Mouse (Mus musculus) hindbrain, embryonic 13.5 days (tissue): ENCODE measurements around the gene Reep1. TPM values are rescaled to one million over a fixed set of nuclear protein-coding genes. Genes with fewer than 3 reads are reported as not detected.

ENCODE experiments used
- ATAC-seq: fragments of 200-750 bp; cut with Nextera tagmentation; 2 replicates; pipeline ENCODE4 v1.8.0; 2017; ENCODE audit warnings: moderate TSS enrichment; ENCODE audit not compliant: low FRiP score
- H3K27ac ChIP-seq: fragments of 300-500 bp; sonication (generic); 2 replicates; pipeline ENCODE4 v1.5.1; 2015; ENCODE audit warnings: inconsistent platforms, mild to moderate bottlenecking, moderate library complexity
- H3K27me3 ChIP-seq: fragments of 300-500 bp; sonication (generic); 2 replicates; pipeline ENCODE4 v1.6.1; 2015; ENCODE audit warnings: mild to moderate bottlenecking, inconsistent platforms
- H3K36me3 ChIP-seq: fragments of 300-500 bp; sonication (generic); 2 replicates; pipeline ENCODE4 v1.6.1; 2015; ENCODE audit warnings: mild to moderate bottlenecking, inconsistent platforms
- H3K4me1 ChIP-seq: fragments of 300-500 bp; sonication (generic); replicated peaks from 2 replicates; pipeline ENCODE4 v1.6.1; 2015; ENCODE audit warnings: inconsistent platforms
- H3K4me2 ChIP-seq: fragments of 300-500 bp; sonication (generic); 2 replicates; pipeline ENCODE4 v1.6.1; 2015; ENCODE audit warnings: inconsistent platforms, mild to moderate bottlenecking, moderate library complexity
- H3K4me3 ChIP-seq: fragments of 300-500 bp; sonication (generic); 2 replicates; pipeline ENCODE4 v1.5.1; 2015; ENCODE audit warnings: mild to moderate bottlenecking, inconsistent platforms
- H3K9ac ChIP-seq: fragments of 300-500 bp; sonication (generic); 2 replicates; pipeline ENCODE4 v1.6.1; 2015; ENCODE audit warnings: mild to moderate bottlenecking, inconsistent platforms
- H3K9me3 ChIP-seq: fragments of 300-500 bp; sonication (generic); 2 replicates; pipeline ENCODE4 v1.6.1; 2016; ENCODE audit warnings: inconsistent platforms
- WGBS: fragments of 180-500 bp; shearing (Covaris S2); methylation state at CpG from one replicate; pipeline ENCODE4 v1.1.7; 2015; 5-methylcytosine and 5-hydroxymethylcytosine counted together
- polyA plus RNA-seq: library from polyadenylated mRNA; unstranded; fragments of >200 nt; fragmentation: Nextera tagmentation; extraction: Ambion mirVana; gene quantifications from 2 replicates; pipeline ENCODE4 v1.2.1, GENCODE M21; 2015

The Reep1 gene
- polyA plus RNA-seq, 1 experiment from 2014 or later, result 247 TPM

DNA sequence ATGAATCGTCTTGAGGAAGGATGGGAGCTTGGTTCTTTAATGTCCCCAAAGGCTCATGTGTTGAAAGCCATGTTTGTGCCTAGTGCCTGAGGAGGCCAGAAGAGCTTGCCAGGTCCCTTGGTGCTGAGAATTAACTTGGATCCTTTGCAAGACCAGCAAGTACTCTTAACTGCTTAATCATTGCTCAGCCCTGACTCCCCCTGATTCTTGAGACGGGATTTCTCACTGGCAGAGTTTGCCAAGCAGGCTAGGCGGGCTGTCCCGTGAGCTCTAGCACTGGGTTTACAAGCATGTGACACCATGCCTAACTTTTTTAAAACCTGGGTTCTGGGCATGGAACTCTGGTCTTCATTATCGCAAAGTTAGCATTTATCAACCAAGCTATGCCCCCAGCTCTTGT, 7.6 kb downstream of the Reep1 start:
- Histone ChIP-seq H3K4me1 (peaks cover 43% of the 10 kb centered on the region), H3K36me3 (peaks cover 9% of the 10 kb centered on the region; the same call in 1 of the 2 replicates), H3K27me3 (no peaks in the 10 kb centered on the region), H3K27ac (no peak overlapping the region), H3K4me2 (no peak overlapping the region), H3K9ac (no peak overlapping the region), H3K4me3 (no peak overlapping the region), H3K9me3 (no peaks in the 10 kb centered on the region)
- 85% methylated on average over 5 of the region's 5 CpGs for WGBS
- ATAC-seq, result no peak

DNA sequence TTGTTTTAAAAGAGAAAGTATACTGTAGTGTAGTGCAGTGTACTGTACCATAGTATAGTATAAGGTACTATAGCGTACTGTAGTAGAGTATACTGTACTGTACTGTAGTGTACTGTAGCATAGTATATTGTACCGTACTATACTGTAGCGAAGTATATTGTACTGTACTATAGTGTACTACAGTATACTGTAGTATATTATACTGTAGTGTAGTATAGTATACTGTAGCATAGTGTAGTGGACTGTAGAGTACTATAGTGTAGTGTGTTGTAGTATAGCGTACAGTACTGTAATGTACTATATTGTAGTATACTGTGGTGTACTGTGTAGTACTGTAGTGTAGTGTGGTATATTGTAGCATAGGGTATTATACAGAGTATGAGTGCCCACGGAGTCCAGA, 9.1 kb downstream of the Reep1 start:
- no peaks in the 10 kb centered on the region for H3K27me3 ChIP-seq
- no peak overlapping the region for H3K4me3 ChIP-seq
- peak; percentile 49; the same call in 1 of the 2 replicates for ATAC-seq
- H3K9me3 ChIP-seq, result no peaks in the 10 kb centered on the region
- 93% methylated on average over 5 of the region's 5 CpGs for WGBS
- peaks cover 8% of the 10 kb centered on the region; the same call in 1 of the 2 replicates for H3K36me3 ChIP-seq
- peaks cover 31% of the 10 kb centered on the region for H3K4me1 ChIP-seq
- no peak overlapping the region for H3K9ac ChIP-seq
- H3K4me2 ChIP-seq, result no peak overlapping the region
- no peak overlapping the region for H3K27ac ChIP-seq

DNA sequence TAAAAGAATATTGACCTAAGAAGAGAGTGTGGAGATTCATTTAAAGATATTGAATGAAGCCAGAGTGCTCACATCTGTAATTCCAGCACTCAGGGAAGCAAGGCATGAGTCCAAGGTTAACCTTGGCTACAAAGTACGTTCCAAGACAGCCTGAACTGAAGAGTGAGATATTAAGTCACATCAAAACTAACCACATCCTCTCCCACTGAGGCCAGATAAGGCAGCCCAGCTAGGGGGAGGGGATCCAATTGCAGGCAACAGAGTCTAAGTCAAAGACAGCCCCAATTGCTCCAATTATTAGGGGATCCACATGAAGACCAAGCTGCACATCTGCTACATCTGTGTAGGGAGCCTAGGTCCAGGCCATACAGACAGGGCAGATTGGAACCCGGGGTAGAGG, 11.0 kb downstream of the Reep1 start:
- WGBS, result 81% methylated on average over 2 of the region's 2 CpGs
- no peak for ATAC-seq
- Histone ChIP-seq H3K4me3 (no peak overlapping the region), H3K9me3 (no peaks in the 10 kb centered on the region), H3K27ac (no peak overlapping the region), H3K4me2 (no peak overlapping the region), H3K36me3 (no peaks in the 10 kb centered on the region), H3K9ac (no peak overlapping the region), H3K27me3 (no peaks in the 10 kb centered on the region), H3K4me1 (peaks cover 30% of the 10 kb centered on the region)

DNA sequence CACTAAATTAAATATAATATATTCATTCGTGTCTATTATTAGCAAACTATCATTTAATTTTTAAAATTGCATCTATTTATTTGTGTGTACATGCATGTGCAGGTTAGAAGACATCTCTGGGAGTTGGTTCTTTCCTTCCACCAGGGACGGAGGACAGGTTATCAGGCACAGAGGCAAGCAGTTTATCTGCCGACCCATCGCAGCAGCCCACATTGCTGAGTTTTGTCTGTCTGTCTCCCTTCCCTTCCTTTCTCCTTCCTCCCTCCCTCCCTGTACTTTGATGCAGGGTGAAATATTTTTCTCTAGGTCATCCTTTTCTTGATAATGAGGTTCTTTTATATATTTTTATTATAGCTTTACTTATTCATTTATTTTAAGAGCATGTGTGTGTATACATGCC, 11.9 kb downstream of the Reep1 start:
- H3K4me2 ChIP-seq, result no peak overlapping the region
- H3K4me1 ChIP-seq, result peaks cover 35% of the 10 kb centered on the region
- H3K27me3 ChIP-seq, result no peaks in the 10 kb centered on the region
- H3K9me3 ChIP-seq, result no peaks in the 10 kb centered on the region
- no peaks in the 10 kb centered on the region for H3K36me3 ChIP-seq
- H3K4me3 ChIP-seq, result no peak overlapping the region
- no peak overlapping the region for H3K27ac ChIP-seq
- 83% methylated on average over 4 of the region's 4 CpGs for WGBS
- H3K9ac ChIP-seq, result no peak overlapping the region
- no peak for ATAC-seq

DNA sequence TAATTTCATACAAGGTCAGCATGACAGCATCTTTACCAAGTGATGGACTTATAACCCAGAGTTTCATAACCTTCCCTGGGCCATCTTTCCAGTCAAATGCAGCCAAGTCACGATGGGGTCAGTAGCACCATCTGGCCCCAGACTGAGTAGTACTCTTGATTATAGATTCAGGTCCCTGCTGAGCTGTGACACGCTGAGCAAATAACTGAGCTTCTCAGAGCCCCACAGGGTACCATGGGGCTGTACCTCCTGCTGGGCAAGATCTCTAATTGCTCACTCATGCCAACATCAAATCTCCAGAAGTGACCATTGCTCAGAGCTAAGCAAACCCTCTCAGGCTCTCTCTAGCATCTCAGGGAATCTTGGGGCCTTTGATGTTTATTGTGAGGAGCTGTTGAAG, 15.6 kb downstream of the Reep1 start:
- WGBS, result 11% methylated on average over 2 of the region's 2 CpGs

DNA sequence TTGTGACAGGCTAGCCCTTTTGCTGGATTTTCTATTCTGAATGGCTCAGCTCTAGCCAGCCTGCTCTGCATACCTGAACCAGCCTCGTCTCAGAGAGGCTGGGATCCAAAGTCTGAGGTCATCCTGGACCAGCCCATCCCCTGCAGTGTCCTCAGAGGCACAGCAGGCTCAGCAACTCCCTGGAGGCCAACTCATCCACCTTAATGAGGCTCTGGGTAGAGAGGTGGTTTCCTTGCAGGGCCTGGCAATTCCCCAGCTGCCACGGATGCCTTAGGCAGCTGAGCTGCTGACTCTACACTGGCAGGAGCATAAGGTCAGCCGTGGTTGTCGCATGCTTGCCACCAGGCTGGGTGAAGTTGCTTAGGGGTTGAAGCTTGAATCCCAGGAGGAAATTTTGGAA, 16.2 kb downstream of the Reep1 start:
- ATAC-seq, result no peak
- peaks cover 21% of the 10 kb centered on the region for H3K4me1 ChIP-seq
- 44% methylated on average over 4 of the region's 4 CpGs for WGBS

More for the DNA sequence above, 15.6 kb downstream of the Reep1 start:
- Histone ChIP-seq H3K4me2 (no peak overlapping the region), H3K27ac (0 out of 2 replicates have a peak overlapping the region, but pooled peaks have one; percentile 18), H3K9ac (no peak overlapping the region), H3K36me3 (no peaks in the 10 kb centered on the region), H3K27me3 (no peaks in the 10 kb centered on the region), H3K9me3 (no peaks in the 10 kb centered on the region), H3K4me1 (peaks cover 21% of the 10 kb centered on the region), H3K4me3 (no peak overlapping the region)
- no peak for ATAC-seq

DNA sequence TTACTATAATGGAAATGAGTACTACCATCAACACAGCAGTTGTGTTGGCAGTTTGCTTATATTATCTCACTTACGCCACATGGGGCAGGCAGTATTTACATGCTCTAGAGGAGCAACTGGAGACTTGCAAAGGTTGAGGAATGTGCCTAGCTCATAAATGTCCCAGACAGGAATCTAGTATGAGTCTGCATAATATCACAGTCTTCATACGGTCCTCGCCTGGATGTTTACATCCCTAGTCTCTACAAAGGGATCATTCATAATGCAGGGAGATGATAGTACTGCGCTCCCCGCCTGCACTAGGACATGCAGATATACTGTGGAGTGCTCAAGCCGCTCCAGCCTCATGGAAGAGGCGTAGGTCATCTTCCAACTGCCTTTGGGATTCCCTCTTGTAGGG, 19.3 kb downstream of the Reep1 start:
- Histone ChIP-seq H3K27ac (no peak overlapping the region), H3K4me2 (no peak overlapping the region), H3K9ac (no peak overlapping the region), H3K4me3 (no peak overlapping the region), H3K27me3 (no peaks in the 10 kb centered on the region), H3K4me1 (peaks cover 21% of the 10 kb centered on the region), H3K36me3 (peaks cover 5% of the 10 kb centered on the region; the same call in 1 of the 2 replicates), H3K9me3 (no peaks in the 10 kb centered on the region)
- no peak for ATAC-seq
- WGBS, result 95% methylated on average over 7 of the region's 7 CpGs

More for the DNA sequence above, 16.2 kb downstream of the Reep1 start:
- Histone ChIP-seq H3K9me3 (no peaks in the 10 kb centered on the region), H3K36me3 (no peaks in the 10 kb centered on the region), H3K27me3 (no peaks in the 10 kb centered on the region), H3K27ac (0 out of 2 replicates have a peak overlapping the region, but pooled peaks have one; percentile 18), H3K4me3 (no peak overlapping the region), H3K4me2 (no peak overlapping the region), H3K9ac (no peak overlapping the region)

DNA sequence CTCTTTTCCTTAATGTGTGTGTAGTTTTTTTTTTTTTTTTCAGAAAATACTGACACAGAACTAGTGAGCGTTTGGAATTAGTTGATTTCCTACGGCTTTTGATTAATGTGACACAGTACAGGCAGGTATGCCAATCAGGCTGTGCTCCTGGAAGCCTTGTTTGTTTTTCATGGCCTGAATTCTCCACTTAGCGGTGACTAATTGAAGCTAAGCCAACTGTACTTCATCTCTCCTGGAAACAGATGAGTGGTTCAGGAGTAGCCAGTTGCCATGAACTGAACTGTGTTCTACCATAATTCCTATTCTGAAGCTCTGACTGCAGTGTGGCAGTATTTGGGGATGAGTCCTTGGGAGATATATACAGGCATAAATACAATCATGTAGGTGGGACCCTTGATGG, 20.9 kb downstream of the Reep1 start:
- Histone ChIP-seq H3K27me3 (no peaks in the 10 kb centered on the region), H3K36me3 (peaks cover 5% of the 10 kb centered on the region; the same call in 1 of the 2 replicates), H3K9me3 (no peaks in the 10 kb centered on the region), H3K27ac (no peak overlapping the region), H3K4me3 (no peak overlapping the region), H3K4me2 (no peak overlapping the region), H3K4me1 (peaks cover 5% of the 10 kb centered on the region), H3K9ac (no peak overlapping the region)
- no peak for ATAC-seq
- WGBS, result 90% methylated on average over 3 of the region's 3 CpGs

DNA sequence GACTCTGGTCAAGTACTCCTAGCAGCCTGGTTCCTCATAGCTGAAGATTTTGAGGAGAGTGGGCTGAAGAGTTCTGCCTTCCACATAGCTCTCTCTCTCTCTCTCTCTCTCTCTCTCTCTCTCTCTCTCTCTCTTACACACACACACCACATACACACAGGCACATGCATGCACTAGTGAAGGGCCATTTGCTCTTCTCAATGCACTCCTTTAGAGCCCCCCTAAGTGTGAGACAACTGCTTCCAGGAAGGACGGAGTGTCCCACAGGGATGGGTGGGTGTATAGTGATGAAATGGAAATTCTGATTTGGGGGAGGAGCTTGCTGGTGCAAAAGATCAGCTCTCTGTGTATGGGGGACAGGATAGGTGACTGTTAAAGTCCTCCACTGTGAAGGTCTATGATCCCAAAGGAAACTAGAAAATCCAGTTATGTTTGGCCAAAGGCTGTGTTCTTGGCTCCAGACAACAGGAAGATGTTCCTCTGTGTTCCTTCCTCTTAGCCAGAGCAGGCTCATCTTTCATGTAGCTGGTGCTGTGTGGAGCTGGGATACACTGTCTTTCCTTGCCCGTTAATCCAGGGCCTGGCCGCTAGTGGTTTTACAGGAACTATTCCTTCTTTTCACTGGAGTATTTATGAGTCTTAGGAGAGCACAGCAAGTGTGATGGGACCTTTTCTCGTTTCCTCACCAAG, 27.7 kb downstream of the Reep1 start:
- no peaks in the 10 kb centered on the region for H3K27me3 ChIP-seq
- no peak overlapping the region for H3K9ac ChIP-seq
- 45% methylated on average over 4 of the region's 4 CpGs for WGBS
- peaks cover 40% of the 10 kb centered on the region for H3K4me1 ChIP-seq
- no peak for ATAC-seq
- no peaks in the 10 kb centered on the region for H3K9me3 ChIP-seq
- H3K4me3 ChIP-seq, result no peak overlapping the region
- no peak overlapping the region for H3K4me2 ChIP-seq
- 0 out of 2 replicates have a peak overlapping the region, but pooled peaks have one; percentile 6 for H3K27ac ChIP-seq
- peaks cover 5% of the 10 kb centered on the region; the same call in 1 of the 2 replicates for H3K36me3 ChIP-seq

DNA sequence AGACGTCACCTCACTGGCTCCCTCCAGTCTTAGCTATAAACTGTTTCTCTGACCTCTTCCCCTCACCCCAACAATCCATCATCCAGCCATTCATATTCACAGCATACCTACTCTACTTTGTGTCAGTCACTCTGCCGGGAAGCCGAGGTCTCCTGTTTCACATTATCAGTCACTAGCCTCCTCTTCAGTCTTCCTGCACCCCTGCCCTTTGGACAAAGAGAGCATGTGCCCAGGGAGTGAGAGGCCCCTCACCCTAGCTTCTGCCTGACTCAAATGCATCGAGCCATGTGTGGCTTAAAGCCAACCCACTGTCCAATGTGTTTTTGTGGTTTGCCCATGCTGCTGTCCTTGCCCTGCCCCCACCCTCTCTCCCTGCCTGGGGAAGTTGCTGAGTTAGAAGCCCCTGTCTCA, 28.2 kb downstream of the Reep1 start:
- Histone ChIP-seq H3K27me3 (no peaks in the 10 kb centered on the region), H3K4me3 (no peak overlapping the region), H3K36me3 (peaks cover 5% of the 10 kb centered on the region; the same call in 1 of the 2 replicates), H3K4me1 (peaks cover 45% of the 10 kb centered on the region), H3K4me2 (no peak overlapping the region), H3K27ac (0 out of 2 replicates have a peak overlapping the region, but pooled peaks have one; percentile 6), H3K9ac (no peak overlapping the region), H3K9me3 (no peaks in the 10 kb centered on the region)
- WGBS, result 4% methylated on average over 4 of the region's 4 CpGs
- peak; percentile 21; the same call in 1 of the 2 replicates for ATAC-seq

DNA sequence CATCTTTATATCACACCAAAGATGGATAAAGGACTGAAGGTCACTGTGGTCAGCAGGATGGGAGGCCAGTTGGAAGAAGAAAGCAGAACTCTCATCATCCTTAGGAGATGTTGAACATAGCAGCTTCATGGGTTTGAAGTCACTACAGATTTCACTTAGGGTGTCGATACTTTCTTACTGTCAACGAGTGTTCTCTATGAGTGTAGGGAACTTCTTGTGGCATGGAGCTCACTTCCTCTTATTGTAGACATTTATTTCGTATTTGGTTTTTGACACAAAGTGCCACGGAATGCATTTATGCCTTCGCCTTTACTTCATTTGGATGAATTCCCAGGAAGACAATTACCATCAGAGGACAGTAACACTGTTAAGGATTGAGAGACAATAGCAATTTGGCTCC, 28.7 kb downstream of the Reep1 start:
- H3K27me3 ChIP-seq, result no peaks in the 10 kb centered on the region
- WGBS, result 84% methylated on average over 5 of the region's 5 CpGs
- H3K9ac ChIP-seq, result no peak overlapping the region
- no peak overlapping the region for H3K27ac ChIP-seq
- H3K9me3 ChIP-seq, result no peaks in the 10 kb centered on the region
- peaks cover 50% of the 10 kb centered on the region for H3K4me1 ChIP-seq
- no peak overlapping the region for H3K4me3 ChIP-seq
- no peak; the same call in 1 of the 2 replicates for ATAC-seq
- H3K4me2 ChIP-seq, result no peak overlapping the region
- H3K36me3 ChIP-seq, result peaks cover 5% of the 10 kb centered on the region; the same call in 1 of the 2 replicates

DNA sequence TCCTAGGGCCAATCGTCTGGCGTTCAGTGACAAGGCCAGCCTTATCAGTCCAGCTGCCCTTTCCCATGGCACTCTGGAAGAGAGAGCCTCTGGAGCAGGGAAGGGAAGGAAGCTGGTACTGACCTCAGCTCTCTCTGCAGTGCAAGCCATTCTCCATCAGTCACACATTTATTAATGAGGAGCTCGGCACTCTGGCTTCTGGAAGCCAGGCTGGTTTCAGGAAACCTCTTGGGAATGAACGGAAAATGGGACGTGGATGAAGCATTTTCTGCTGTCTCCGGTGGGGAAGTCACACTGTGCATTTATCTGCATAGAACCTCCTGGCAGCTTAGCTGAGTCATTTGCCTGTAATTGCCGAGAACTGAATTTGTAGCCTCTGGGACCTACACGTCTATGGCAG, 29.8 kb downstream of the Reep1 start:
- Histone ChIP-seq H3K9me3 (no peaks in the 10 kb centered on the region), H3K27me3 (no peaks in the 10 kb centered on the region), H3K4me1 (peaks cover 54% of the 10 kb centered on the region), H3K36me3 (no peaks in the 10 kb centered on the region), H3K27ac (0 out of 2 replicates have a peak overlapping the region, but pooled peaks have one; percentile 27), H3K4me3 (no peak overlapping the region), H3K9ac (no peak overlapping the region), H3K4me2 (no peak overlapping the region)
- no peak for ATAC-seq
- WGBS, result 58% methylated on average over 8 of the region's 8 CpGs

DNA sequence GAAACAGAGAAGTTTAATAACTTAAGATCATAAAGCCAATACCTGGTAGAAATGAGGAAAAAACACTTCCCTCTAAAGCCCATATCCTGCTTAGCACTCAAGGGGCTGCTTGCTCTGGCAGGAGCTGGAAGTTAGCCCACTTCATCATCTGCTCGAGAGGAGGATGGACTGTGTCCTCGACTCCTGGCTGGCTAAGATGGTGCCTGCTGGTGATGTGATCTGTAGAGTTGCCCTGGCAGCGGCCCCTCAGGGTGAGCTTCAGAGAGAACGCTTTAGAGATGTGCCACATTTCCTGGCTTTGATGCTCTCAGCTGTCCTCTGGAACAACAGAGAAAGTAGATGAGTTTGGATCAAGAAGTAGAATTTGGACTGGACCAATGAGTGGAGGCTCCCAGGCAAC, 31.2 kb downstream of the Reep1 start:
- no peak for ATAC-seq
- WGBS, result 79% methylated on average over 4 of the region's 4 CpGs
- H3K9me3 ChIP-seq, result no peaks in the 10 kb centered on the region

More for the DNA sequence above, 31.2 kb downstream of the Reep1 start:
- Histone ChIP-seq H3K4me1 (peaks cover 54% of the 10 kb centered on the region), H3K4me2 (no peak overlapping the region), H3K36me3 (no peaks in the 10 kb centered on the region), H3K9ac (no peak overlapping the region), H3K4me3 (no peak overlapping the region), H3K27ac (no peak overlapping the region), H3K27me3 (no peaks in the 10 kb centered on the region)
